Mouse (Mus musculus) lung, postnatal 0 days (tissue): ENCODE measurements around the gene Hs2st1.

Experiments used
- CTCF ChIP-seq: IDR thresholded peaks from 2 replicates; pipeline ENCODE4 v1.5.1; 2016; ENCODE audit warnings: antibody characterized with exemption, mild to moderate bottlenecking
- EP300 ChIP-seq: IDR thresholded peaks from 2 replicates; pipeline ENCODE4 v1.6.1; 2016; ENCODE audit warnings: antibody characterized with exemption, mild to moderate bottlenecking, control low read depth

DNA sequence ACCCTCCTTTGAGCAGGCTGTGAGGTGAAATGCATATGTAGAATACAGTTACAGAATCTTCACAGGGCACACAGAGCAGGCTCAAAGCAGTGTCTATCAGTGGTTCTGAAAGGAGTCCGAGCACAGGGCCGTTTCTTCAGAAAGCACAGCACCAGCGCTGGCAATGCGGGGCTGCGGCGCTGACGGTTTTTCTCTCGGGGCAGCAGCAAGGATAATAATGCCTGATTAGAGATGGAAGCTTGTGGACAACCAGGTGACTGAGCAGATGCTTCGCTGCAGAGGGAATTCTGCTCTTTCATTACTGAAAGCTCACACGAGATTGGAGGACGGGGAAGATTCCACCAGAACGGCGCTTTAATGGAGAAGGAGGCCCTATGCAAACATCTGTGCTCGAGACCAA is 99.1 kb downstream of the Hs2st1 start:
- TF ChIP-seq CTCF (no peak), EP300 (no peak)
